Mouse (Mus musculus): Measurements from ENCODE around the gene Elmo2.

Gene Elmo2

DNA sequence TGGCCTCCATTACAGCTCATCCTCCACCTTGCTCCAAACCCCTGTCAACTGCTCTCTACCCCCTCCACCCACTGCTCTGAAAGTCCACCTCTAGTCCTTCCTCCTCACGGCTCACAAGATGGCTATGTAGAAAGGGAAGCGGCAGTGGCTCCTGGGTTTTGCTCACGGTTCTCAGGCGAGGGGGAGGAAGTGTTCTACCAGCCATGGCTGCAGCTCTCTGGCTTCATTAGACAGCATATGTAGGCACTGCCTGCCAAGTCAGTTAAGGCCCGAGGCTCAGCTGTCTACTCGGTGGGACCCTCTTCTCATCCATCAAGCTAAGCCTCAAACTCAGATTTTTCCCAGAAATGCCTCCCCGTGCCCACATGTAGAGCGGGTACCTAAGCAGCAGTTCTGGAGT, 25.9 kb downstream of the Elmo2 start:
- H3K4me3 ChIP-seq (replicated peaks; ENCODE audit: low read length), result no peak overlapping the region
- H3K36me3 ChIP-seq (ENCODE audit: insufficient read depth, low read length), result peaks cover 96% of the 10 kb centered on the region
- H3K27me3 ChIP-seq (ENCODE audit: insufficient read depth, low read length), result no peaks in the 10 kb centered on the region
- no peaks in the 10 kb centered on the region for H3K9me3 ChIP-seq (ENCODE audit: low read length)
- TF ChIP-seq POU5F1 (IDR thresholded peaks at IDR 0.05; ENCODE audit: borderline replicate concordance, low read length) (no peak), NANOG (IDR thresholded peaks at IDR 0.05; ENCODE audit: borderline replicate concordance, low read length) (no peak), CTCF (conservative IDR thresholded peaks at IDR 0.05; ENCODE audit: low read length) (no peak)
- no peaks in the 10 kb centered on the region for H3K4me1 ChIP-seq (replicated peaks; ENCODE audit: low read depth, low read length)

DNA sequence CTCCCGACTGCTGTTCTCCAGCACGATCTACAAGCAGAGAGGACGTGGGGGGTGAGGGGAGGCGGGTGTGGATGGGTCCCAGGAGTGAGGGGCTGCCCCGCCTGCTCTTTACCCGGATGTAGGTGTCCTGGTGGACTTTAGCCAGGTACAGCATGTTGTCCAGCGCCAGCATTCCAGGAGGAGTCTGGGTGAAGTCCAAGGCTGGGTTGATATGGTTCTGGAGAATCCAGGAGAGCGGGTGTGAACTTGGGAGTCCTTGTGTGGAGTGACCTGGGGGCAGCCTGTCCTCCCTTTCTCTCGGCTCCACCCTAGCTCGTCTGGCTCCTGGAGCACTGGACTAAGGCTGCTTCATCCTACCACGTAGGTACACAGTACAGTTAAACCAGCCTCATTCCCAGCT, 28.9 kb downstream of the Elmo2 start:
- Histone ChIP-seq H3K27me3 (ENCODE audit: insufficient read depth, low read length) (no peaks in the 10 kb centered on the region), H3K9me3 (ENCODE audit: low read length) (no peaks in the 10 kb centered on the region), H3K4me3 (replicated peaks; ENCODE audit: low read length) (no peak overlapping the region), H3K4me1 (replicated peaks; ENCODE audit: low read depth, low read length) (no peaks in the 10 kb centered on the region), H3K36me3 (ENCODE audit: insufficient read depth, low read length) (peaks cover 93% of the 10 kb centered on the region)
- TF ChIP-seq POU5F1 (IDR thresholded peaks at IDR 0.05; ENCODE audit: borderline replicate concordance, low read length), result no peak
- no peak for TF ChIP-seq CTCF (conservative IDR thresholded peaks at IDR 0.05; ENCODE audit: low read length)
- TF ChIP-seq NANOG (IDR thresholded peaks at IDR 0.05; ENCODE audit: borderline replicate concordance, low read length), result no peak

DNA sequence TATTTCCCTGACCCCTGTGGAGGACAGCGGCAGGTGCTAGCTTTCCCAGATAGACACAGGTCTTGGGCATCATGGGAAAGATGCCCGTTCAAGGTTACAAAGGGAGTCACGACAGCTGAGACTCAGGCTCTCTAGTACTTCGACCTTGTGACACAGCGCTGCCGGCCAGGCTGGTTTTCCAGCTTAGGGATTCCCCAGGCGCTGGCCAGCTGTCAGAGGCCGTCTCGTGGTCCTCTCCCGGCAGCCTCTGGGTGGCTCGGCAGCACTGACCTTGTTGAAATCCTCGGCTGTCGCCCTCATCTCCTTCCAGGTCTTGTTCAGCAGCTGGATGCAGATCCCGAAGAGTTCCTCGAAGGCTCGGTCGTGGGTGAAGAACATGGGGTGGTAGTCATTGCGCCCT, 29.7 kb downstream of the Elmo2 start:
- Histone ChIP-seq H3K27me3 (ENCODE audit: insufficient read depth, low read length) (no peaks in the 10 kb centered on the region), H3K4me3 (replicated peaks; ENCODE audit: low read length) (no peak overlapping the region), H3K9me3 (ENCODE audit: low read length) (no peaks in the 10 kb centered on the region), H3K4me1 (replicated peaks; ENCODE audit: low read depth, low read length) (no peaks in the 10 kb centered on the region), H3K36me3 (ENCODE audit: insufficient read depth, low read length) (peaks cover 93% of the 10 kb centered on the region)
- TF ChIP-seq CTCF (conservative IDR thresholded peaks at IDR 0.05; ENCODE audit: low read length) (no peak), NANOG (IDR thresholded peaks at IDR 0.05; ENCODE audit: borderline replicate concordance, low read length) (no peak), POU5F1 (IDR thresholded peaks at IDR 0.05; ENCODE audit: borderline replicate concordance, low read length) (no peak)

DNA sequence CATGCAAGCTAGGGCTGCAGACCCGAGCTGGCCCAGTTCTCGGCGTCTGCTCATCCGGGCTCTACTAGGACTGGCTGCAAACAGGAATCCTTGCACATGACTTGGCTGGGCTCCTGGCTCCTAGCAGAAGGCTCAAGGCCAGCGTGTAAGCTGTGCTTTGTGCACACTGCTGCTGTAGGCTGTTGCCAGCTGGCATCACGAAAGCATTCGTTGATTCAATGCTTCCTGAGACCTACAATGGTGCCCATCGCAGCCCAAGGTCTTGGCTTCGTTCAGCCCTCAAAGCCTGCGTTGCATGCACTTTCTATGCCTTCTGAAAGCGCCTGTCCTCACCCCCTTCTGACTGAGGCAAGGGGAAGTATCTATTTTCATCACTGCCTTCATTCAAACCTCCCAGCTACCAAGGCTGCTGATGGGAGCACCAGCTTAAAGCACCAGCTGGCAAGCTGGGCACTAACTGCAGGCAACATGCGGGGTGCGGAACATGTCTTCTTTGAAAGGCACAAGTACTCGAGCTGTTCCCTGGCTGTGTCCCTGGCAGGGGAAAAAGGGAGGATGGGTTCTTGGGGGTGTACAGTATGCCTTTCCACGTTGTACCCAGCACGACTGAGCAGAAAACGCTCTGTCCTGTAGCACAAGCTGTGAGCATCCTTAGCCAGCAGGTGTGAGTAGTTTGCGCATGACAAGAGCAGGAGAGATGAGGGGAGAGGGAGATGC, 37.8 kb downstream of the Elmo2 start:
- Histone ChIP-seq H3K4me1 (replicated peaks; ENCODE audit: low read depth, low read length) (peaks cover 56% of the 10 kb centered on the region), H3K27me3 (ENCODE audit: insufficient read depth, low read length) (no peaks in the 10 kb centered on the region), H3K36me3 (ENCODE audit: insufficient read depth, low read length) (peaks cover 45% of the 10 kb centered on the region), H3K9me3 (ENCODE audit: low read length) (no peaks in the 10 kb centered on the region), H3K4me3 (replicated peaks; ENCODE audit: low read length) (peak overlapping the region; percentile 90)
- TF ChIP-seq CTCF (conservative IDR thresholded peaks at IDR 0.05; ENCODE audit: low read length), result no peak
- no peak for TF ChIP-seq NANOG (IDR thresholded peaks at IDR 0.05; ENCODE audit: borderline replicate concordance, low read length)
- TF ChIP-seq POU5F1 (IDR thresholded peaks at IDR 0.05; ENCODE audit: borderline replicate concordance, low read length), result no peak

DNA sequence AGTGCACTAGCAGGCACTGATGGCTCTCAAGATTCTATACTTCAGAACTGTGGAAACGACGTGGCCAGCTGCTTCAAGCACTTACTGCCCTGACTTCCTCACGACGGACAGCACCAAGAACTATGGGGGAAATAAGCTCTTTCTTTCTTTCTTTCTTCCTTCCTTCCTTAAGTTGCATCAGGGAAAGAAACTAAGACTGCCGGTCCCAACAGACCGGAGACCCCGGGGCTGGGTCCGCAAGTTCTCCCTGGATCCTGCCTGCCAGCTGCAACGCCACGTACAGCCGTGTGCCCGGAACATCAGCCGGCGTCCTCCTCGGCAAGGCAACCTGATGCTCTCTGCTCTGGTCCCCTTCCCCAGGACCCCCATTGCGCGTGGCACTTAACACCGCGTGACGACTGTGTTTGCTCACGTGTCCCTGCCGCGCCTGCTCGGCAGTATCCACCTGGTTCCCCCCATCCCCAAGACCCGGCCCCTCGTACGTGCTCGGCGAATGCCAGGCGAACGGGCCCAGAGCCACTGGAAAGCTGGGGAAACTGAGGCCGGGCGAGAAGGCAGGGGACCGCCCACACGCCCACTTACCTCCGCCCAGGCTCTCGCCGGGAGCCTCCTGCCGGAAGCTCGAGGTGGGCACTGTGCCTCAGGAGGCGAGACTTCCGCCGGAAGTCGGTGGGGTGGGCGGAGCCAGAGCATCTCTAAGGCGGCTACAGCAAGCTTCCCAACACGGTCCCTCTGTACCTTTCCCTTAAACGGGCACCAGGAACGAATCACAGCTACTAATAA, 38.9 kb downstream of the Elmo2 start, which contains the start of gene Slc35c2:
Gene Slc35c2 (minus strand): TSS at position 668 of the 783 bp plus-strand sequence.
- TF ChIP-seq POU5F1 (IDR thresholded peaks at IDR 0.05; ENCODE audit: borderline replicate concordance, low read length) (no peak), CTCF (conservative IDR thresholded peaks at IDR 0.05; ENCODE audit: low read length) (no peak), NANOG (IDR thresholded peaks at IDR 0.05; ENCODE audit: borderline replicate concordance, low read length) (no peak)

DNA sequence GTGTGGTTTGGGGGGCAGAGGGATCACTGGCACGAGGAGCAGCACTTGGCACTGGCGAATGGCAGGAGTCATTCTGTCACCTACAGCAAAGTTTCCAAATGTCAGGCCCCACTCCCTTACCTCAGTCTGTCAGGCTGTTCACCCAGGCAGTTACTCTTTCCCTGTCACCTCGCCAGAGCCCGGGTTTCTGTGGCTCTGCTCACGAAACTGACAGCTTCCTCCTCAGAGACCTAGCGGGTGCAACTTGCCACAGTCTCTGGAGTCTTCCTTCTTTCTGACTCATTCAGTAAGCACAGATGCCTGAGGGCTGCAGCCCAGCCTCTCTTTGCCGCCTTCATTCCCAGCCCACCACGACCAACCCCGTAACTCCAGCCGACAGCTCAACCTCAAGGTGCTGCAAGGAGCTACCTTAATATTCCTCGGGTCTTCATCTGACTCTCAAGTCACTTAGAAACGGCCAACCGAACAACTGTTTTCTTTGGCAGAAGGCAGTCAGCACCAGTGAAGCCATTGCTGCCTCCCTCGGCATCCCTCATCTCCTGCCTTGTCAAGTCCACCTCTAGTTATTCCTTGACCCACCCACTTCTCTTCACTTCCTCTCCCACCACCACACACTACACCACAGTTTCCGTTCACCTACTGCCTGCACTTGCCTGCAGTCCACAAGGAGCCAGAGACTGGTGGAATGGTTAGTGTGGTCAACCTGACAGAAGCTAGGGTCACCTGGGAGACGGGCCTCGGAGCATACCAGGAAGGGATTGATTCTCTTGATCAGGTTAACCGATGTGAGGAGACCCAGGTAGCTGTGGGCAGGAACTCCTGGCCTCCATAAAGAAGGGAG, 39.7 kb downstream of the Elmo2 start:
- Histone ChIP-seq H3K4me1 (replicated peaks; ENCODE audit: low read depth, low read length) (peaks cover 67% of the 10 kb centered on the region), H3K27me3 (ENCODE audit: insufficient read depth, low read length) (no peaks in the 10 kb centered on the region), H3K36me3 (ENCODE audit: insufficient read depth, low read length) (peaks cover 45% of the 10 kb centered on the region), H3K4me3 (replicated peaks; ENCODE audit: low read length) (peak overlapping the region; percentile 90), H3K9me3 (ENCODE audit: low read length) (no peaks in the 10 kb centered on the region)
- no peak for TF ChIP-seq POU5F1 (IDR thresholded peaks at IDR 0.05; ENCODE audit: borderline replicate concordance, low read length)
- TF ChIP-seq NANOG (IDR thresholded peaks at IDR 0.05; ENCODE audit: borderline replicate concordance, low read length), result no peak
- no peak for TF ChIP-seq CTCF (conservative IDR thresholded peaks at IDR 0.05; ENCODE audit: low read length)

More for the DNA sequence above, 38.9 kb downstream of the Elmo2 start, which contains the start of gene Slc35c2:
- Histone ChIP-seq H3K4me1 (replicated peaks; ENCODE audit: low read depth, low read length) (peaks cover 66% of the 10 kb centered on the region), H3K9me3 (ENCODE audit: low read length) (no peaks in the 10 kb centered on the region), H3K27me3 (ENCODE audit: insufficient read depth, low read length) (no peaks in the 10 kb centered on the region), H3K4me3 (replicated peaks; ENCODE audit: low read length) (peak within 1 kb of the TSS; percentile 90), H3K36me3 (ENCODE audit: insufficient read depth, low read length) (peaks cover 48% of the 10 kb centered on the region)

DNA sequence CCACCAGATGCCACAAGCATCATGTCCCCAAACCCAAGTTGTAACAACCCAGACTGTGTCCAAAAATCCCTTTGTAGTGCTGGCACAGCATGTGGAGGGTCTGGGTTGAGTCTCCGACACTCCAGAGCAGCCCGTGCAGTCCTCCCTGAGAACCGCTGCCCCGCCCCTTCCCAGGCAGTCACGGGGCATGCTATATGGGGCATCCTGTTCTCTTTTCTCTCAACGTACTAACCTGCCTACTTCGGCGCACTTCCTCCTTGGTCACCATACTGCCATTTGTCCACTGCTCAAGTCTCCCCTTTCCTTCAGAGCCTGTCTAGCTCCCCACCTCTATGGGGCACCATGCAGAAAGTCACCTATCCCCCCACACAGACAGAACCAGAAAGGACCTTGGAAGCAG, 40.7 kb downstream of the Elmo2 start:
- Histone ChIP-seq H3K4me1 (replicated peaks; ENCODE audit: low read depth, low read length) (peaks cover 67% of the 10 kb centered on the region), H3K4me3 (replicated peaks; ENCODE audit: low read length) (no peak overlapping the region), H3K9me3 (ENCODE audit: low read length) (no peaks in the 10 kb centered on the region), H3K36me3 (ENCODE audit: insufficient read depth, low read length) (peaks cover 44% of the 10 kb centered on the region), H3K27me3 (ENCODE audit: insufficient read depth, low read length) (no peaks in the 10 kb centered on the region)
- TF ChIP-seq CTCF (conservative IDR thresholded peaks at IDR 0.05; ENCODE audit: low read length), result no peak
- no peak for TF ChIP-seq POU5F1 (IDR thresholded peaks at IDR 0.05; ENCODE audit: borderline replicate concordance, low read length)
- TF ChIP-seq NANOG (IDR thresholded peaks at IDR 0.05; ENCODE audit: borderline replicate concordance, low read length), result no peak

DNA sequence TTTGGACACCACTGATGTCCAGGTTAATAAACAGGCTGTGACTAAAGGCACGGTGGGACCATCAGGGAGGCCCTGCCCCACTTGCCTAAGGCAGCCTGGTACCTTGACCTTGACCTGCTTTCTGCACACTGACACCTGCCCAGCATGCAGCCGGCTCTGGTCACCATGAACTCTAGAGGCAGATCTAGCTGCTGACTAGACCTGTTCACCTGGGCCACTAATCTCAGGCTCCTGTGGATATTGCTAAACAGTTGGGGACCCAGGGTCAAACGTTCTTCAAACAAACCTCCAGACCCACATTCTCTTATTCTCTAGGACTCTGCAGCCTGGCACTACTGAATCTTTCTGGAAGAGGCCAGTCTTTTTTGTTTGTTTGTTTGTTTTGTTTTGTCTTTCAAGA, 41.2 kb downstream of the Elmo2 start:
- H3K36me3 ChIP-seq (ENCODE audit: insufficient read depth, low read length), result peaks cover 45% of the 10 kb centered on the region
- H3K27me3 ChIP-seq (ENCODE audit: insufficient read depth, low read length), result no peaks in the 10 kb centered on the region
- no peak overlapping the region for H3K4me3 ChIP-seq (replicated peaks; ENCODE audit: low read length)
- no peaks in the 10 kb centered on the region for H3K9me3 ChIP-seq (ENCODE audit: low read length)
- H3K4me1 ChIP-seq (replicated peaks; ENCODE audit: low read depth, low read length), result peaks cover 67% of the 10 kb centered on the region
- TF ChIP-seq NANOG (IDR thresholded peaks at IDR 0.05; ENCODE audit: borderline replicate concordance, low read length) (no peak), CTCF (conservative IDR thresholded peaks at IDR 0.05; ENCODE audit: low read length) (no peak), POU5F1 (IDR thresholded peaks at IDR 0.05; ENCODE audit: borderline replicate concordance, low read length) (no peak)

Measured in E14TG2a.4 (cell line).